Mouse (Mus musculus): ENCODE measurements around the gene Pxn. TPM values are rescaled to one million over a fixed set of nuclear protein-coding genes. Genes with fewer than 3 reads are reported as not detected.

Gene Pxn
- total RNA-seq, 1 experiment: 29.4 TPM

- no peak for TF ChIP-seq HCFC1 (IDR thresholded peaks at IDR 0.05; ENCODE audit: borderline replicate concordance, insufficient read depth, low read length)
- no peak for TF ChIP-seq ZC3H11A (IDR thresholded peaks at IDR 0.05; ENCODE audit: borderline replicate concordance, low read depth, low read length)
- no peak for TF ChIP-seq MAFK (IDR thresholded peaks at IDR 0.05; ENCODE audit: insufficient read depth, low read depth, low read length)
- TF ChIP-seq ZNF384 (IDR thresholded peaks at IDR 0.05; ENCODE audit: low read depth, low read length): no peak
- TF ChIP-seq CHD2 (IDR thresholded peaks at IDR 0.05; ENCODE audit: low read depth, low read length): no peak
- Histone ChIP-seq H3K9me3 (ENCODE audit: control insufficient read depth, insufficient read depth, low read depth, low read length) (no peaks in the 10 kb centered on the region), H3K4me3 (ENCODE audit: insufficient read depth in 1 of 2, low read depth in 1 of 2, low read length in 2 of 2, poor library complexity in 1 of 2, severe bottlenecking in 1 of 2) (peak overlapping the region; percentile 75 to 99), H3K9ac (ENCODE audit: insufficient read depth, low read depth, low read length, poor library complexity, severe bottlenecking) (peak overlapping the region; percentile 100), H3K36me3 (ENCODE audit: control insufficient read depth, insufficient read depth, low read length, poor library complexity, severe bottlenecking) (peaks cover 25% of the 10 kb centered on the region), H3K27ac (ENCODE audit: insufficient read depth, low read depth, low read length, poor library complexity, severe bottlenecking) (no peak overlapping the region; the same call in 1 of the 2 replicates), H3K4me1 (ENCODE audit: control insufficient read depth in 2 of 2, insufficient read depth in 2 of 2, low read length in 2 of 2, poor library complexity in 1 of 2) (no peaks in the 10 kb centered on the region; a peak in 1 of 4 replicates)
- in situ Hi-C loops (cut with MboI; ENCODE audit: low sequenced_read_pairs in 2 of 2, unreplicated experiment in 2 of 2): no loop called here
- DNase-seq (ENCODE audit: low read depth, low spot score): no peak
Measured at GRCm38 (mm10) chr5:115560336-115560905, 53.9 kb downstream of the Pxn start.

GRCm38 (mm10) chr5:115563771-115564585 is 57.5 kb downstream of the Pxn start:
- DNase-seq (ENCODE audit: low read depth, low spot score): no peak
- no peaks in the 10 kb centered on the region for H3K9me3 ChIP-seq (ENCODE audit: control insufficient read depth, insufficient read depth, low read depth, low read length)
- H3K9ac ChIP-seq (ENCODE audit: insufficient read depth, low read depth, low read length, poor library complexity, severe bottlenecking): no peak overlapping the region
- TF ChIP-seq ZNF384 (IDR thresholded peaks at IDR 0.05; ENCODE audit: low read depth, low read length) (no peak), CHD2 (IDR thresholded peaks at IDR 0.05; ENCODE audit: low read depth, low read length) (0 out of 2 replicates have a peak, but pooled peaks have one; percentile 17), MAFK (IDR thresholded peaks at IDR 0.05; ENCODE audit: insufficient read depth, low read depth, low read length) (no peak)
- H3K4me3 ChIP-seq (ENCODE audit: insufficient read depth in 1 of 2, low read depth in 1 of 2, low read length in 2 of 2, poor library complexity in 1 of 2, severe bottlenecking in 1 of 2): no peak overlapping the region
- in situ Hi-C loops (cut with MboI; ENCODE audit: low sequenced_read_pairs in 2 of 2, unreplicated experiment in 2 of 2): no loop called here
- peaks cover 30% of the 10 kb centered on the region for H3K36me3 ChIP-seq (ENCODE audit: control insufficient read depth, insufficient read depth, low read length, poor library complexity, severe bottlenecking)
- no peak overlapping the region; the same call in 1 of the 2 replicates for H3K27ac ChIP-seq (ENCODE audit: insufficient read depth, low read depth, low read length, poor library complexity, severe bottlenecking)
- H3K4me1 ChIP-seq (ENCODE audit: control insufficient read depth in 2 of 2, insufficient read depth in 2 of 2, low read length in 2 of 2, poor library complexity in 1 of 2): peaks cover 0 to 6% of the 10 kb centered on the region in 2 experiments; a peak in 2 of 4 replicates

GRCm38 (mm10) chr5:115564737-115565393 is 58.4 kb downstream of the Pxn start, which contains the start of gene Gcn1l1:
Gene Gcn1l1, plus strand, starts transcription at chr5:115565254.
- peak within 1 kb of the TSS; percentile 66; the same call in 1 of the 2 replicates for H3K27ac ChIP-seq (ENCODE audit: insufficient read depth, low read depth, low read length, poor library complexity, severe bottlenecking)
- peak within 1 kb of the TSS; percentile 98 for H3K9ac ChIP-seq (ENCODE audit: insufficient read depth, low read depth, low read length, poor library complexity, severe bottlenecking)
- TF ChIP-seq HCFC1 (IDR thresholded peaks at IDR 0.05; ENCODE audit: borderline replicate concordance, insufficient read depth, low read length) (peak; percentile 76), MAFK (IDR thresholded peaks at IDR 0.05; ENCODE audit: insufficient read depth, low read depth, low read length) (no peak)
- DNase-seq (ENCODE audit: low read depth, low spot score): no peak
- peak within 1 kb of the TSS; percentile 96 to 98 for H3K4me3 ChIP-seq (ENCODE audit: insufficient read depth in 1 of 2, low read depth in 1 of 2, low read length in 2 of 2, poor library complexity in 1 of 2, severe bottlenecking in 1 of 2)
- no peaks in the 10 kb centered on the region for H3K9me3 ChIP-seq (ENCODE audit: control insufficient read depth, insufficient read depth, low read depth, low read length)
- H3K4me1 ChIP-seq (ENCODE audit: control insufficient read depth in 2 of 2, insufficient read depth in 2 of 2, low read length in 2 of 2, poor library complexity in 1 of 2): peaks cover 0 to 8% of the 10 kb centered on the region in 2 experiments; a peak in 2 of 4 replicates
- in situ Hi-C loops (cut with MboI; ENCODE audit: low sequenced_read_pairs in 2 of 2, unreplicated experiment in 2 of 2): no loop called here
- peaks cover 30% of the 10 kb centered on the region for H3K36me3 ChIP-seq (ENCODE audit: control insufficient read depth, insufficient read depth, low read length, poor library complexity, severe bottlenecking)

GRCm38 (mm10) chr5:115565403-115565802 is 58.9 kb downstream of the Pxn start:
- no peak for TF ChIP-seq MAFK (IDR thresholded peaks at IDR 0.05; ENCODE audit: insufficient read depth, low read depth, low read length)
- peak overlapping the region; percentile 66; the same call in 1 of the 2 replicates for H3K27ac ChIP-seq (ENCODE audit: insufficient read depth, low read depth, low read length, poor library complexity, severe bottlenecking)
- H3K4me1 ChIP-seq (ENCODE audit: control insufficient read depth in 2 of 2, insufficient read depth in 2 of 2, low read length in 2 of 2, poor library complexity in 1 of 2): peaks cover 0 to 8% of the 10 kb centered on the region in 2 experiments; a peak in 2 of 4 replicates
- DNase-seq (ENCODE audit: low read depth, low spot score): no peak
- H3K36me3 ChIP-seq (ENCODE audit: control insufficient read depth, insufficient read depth, low read length, poor library complexity, severe bottlenecking): peaks cover 28% of the 10 kb centered on the region
- in situ Hi-C loops (cut with MboI; ENCODE audit: low sequenced_read_pairs in 2 of 2, unreplicated experiment in 2 of 2): no loop called here
- peak overlapping the region; percentile 98 for H3K9ac ChIP-seq (ENCODE audit: insufficient read depth, low read depth, low read length, poor library complexity, severe bottlenecking)
- H3K4me3 ChIP-seq (ENCODE audit: insufficient read depth in 1 of 2, low read depth in 1 of 2, low read length in 2 of 2, poor library complexity in 1 of 2, severe bottlenecking in 1 of 2): peak overlapping the region; percentile 96 to 98
- H3K9me3 ChIP-seq (ENCODE audit: control insufficient read depth, insufficient read depth, low read depth, low read length): no peaks in the 10 kb centered on the region
